Mouse (Mus musculus): ENCODE measurements around the gene Nelfb.

The Nelfb gene

DNA sequence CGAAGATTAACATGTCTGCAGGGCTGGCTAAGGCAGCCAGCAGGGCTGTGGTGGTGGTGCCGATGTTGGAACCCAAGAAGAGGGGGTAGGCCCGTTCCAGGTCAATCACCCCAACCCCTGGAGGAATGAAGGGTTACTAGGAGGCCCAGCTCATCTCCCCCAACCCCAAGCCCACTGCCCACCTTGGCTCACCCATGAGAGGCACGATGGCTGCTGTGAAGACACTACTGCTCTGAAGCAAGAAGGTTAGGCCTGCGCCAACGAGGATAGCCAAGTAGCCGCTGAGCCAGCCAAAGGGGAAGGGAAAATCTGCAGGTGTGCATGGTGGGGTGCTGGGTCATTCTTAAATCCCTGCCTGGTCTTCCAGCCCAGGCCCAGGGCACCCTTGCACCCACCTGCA lies 19.3 kb upstream of the Nelfb start:
- no peak for DNase-seq (ENCODE audit: low spot score in 2 of 2)

DNA sequence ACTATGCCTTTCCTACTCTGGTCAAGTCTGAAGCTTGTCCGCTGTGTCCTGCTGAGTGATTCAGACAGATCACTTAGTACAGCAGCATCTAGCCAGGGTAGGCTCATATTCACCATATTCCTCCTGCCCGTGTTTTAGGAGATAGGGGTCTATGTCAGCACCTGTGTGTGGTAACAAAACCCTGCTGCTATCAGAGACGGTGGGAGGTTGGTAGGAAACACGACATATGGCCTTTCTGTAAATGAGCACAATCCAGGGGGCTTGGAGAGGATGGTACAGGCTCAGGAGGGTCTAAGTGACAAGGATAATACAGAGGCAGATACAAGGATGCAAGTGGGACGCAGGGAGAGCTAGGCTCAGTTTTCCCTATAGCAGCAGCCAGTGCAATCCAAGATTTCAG lies 18.3 kb upstream of the Nelfb start:
- no peak for DNase-seq (ENCODE audit: low spot score in 2 of 2)

DNA sequence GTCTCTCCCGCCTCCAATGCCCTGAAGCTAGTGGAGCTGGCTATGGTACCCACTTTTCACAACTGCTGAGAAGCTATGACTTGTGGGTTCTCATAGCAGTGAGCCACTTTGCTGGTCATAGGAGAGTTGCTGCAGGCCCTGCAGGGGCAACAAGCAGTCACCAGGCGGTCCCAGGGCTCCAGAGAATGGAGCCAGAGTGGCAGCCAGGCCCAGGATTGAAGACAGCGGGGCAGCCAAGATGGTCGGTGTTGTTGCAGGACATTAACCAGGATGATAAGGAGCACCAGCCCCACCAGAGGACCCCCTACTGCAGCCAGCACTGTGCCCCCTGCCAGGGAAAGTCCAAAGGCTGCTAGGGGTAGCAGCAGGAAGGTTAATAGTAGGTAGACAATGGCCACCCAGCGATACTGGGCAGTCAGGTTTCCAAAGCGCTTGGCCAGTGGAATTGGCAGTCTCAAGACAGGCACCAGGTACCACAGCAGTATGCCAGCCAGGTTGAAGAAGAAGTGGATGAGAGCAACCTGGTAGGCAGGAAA lies 17.8 kb upstream of the Nelfb start:
- peak in 1 of 2 experiments; percentile 12 for DNase-seq (ENCODE audit: low spot score in 2 of 2)

DNA sequence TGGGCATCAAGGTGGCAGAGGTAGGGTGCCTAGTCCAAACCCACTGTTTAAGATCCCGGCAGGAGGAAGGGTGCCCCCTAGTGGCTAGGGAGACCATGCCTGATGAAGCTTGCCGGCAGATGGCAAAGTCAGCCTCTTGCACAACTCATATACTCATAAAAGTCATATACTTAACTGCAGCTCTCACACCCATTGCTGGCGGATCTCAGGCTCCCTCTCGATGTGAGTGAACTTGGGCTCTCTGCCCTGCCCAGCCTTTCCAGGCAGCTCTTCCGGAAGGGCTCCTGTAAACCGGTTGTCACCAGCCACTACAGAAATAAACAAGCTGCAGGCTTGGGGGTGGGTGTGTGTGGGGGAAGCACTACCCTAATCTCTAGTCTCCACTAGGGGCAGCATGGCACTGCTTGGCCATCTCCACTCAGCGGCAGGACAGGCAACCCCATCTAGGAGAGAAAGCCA lies 17.2 kb upstream of the Nelfb start:
- DNase-seq (ENCODE audit: low spot score in 2 of 2), result peak; percentile 78 to 93

DNA sequence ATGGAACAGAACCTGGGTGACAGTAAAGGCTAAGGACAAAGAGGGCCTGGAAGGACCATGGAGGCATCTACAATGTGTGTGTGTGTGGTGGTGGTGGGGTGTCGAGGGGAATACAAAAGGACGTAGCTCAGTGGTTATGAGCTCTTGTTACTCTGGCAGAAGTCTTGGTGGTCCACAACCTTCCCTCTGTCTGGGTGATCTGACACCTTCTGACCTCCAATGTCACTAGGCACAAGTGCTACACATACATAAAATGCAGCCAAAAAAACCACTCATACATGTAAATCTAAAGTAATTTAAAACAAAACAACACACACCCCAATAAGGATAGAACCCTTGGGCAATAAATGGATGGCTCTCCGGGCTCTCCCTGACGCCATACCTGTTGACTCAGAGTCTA lies 16.1 kb upstream of the Nelfb start:
- DNase-seq (ENCODE audit: low spot score in 2 of 2), result no peak

DNA sequence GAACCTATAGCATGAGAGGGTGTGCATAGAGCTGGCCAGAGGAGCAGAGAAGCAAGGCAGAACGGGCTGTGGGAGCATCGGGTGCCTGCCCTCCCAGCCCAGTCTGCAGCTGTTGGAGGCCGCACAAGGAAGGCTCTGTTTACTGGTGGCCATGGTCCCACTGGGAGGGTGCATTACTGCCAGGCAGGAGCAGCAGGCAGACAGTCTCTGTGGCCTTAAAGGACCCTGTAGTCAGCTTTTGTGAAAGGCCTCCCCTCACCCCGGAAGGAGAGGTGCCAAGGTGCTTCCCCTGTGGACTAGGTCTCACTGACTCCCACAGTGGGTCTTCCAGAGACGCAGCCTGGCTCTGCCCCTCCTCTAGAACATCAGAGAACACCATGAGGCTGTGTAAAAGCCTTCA lies 15.6 kb upstream of the Nelfb start:
- no peak for DNase-seq (ENCODE audit: low spot score in 2 of 2)

DNA sequence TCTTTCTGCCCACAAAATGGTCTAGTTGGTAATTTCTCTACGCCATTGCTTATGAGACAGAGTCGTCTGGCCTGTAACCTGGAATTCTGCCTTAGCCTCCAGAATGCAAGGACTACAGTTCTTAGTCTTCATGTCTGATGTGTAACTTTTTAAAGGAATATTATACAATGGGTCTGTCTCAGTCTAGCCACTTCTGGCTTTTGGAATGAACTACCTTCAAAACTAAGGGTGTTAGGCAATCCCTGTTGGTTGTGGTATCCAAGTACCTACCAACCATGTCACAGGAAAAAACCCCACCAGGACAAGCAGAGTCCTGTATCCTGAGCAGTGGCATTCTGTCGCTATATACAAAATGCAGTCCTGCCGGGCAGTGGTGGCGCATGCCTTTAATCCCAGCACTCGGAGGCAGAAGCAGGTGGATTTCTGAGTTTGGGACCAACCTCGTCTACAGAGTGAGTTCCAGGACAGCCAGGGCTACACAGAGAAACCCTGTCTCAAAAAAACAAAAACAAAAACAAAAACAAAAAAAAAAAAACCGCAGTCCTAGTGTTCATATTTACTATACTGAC lies 14.6 kb upstream of the Nelfb start:
- no peak for DNase-seq (ENCODE audit: low spot score in 2 of 2)

DNA sequence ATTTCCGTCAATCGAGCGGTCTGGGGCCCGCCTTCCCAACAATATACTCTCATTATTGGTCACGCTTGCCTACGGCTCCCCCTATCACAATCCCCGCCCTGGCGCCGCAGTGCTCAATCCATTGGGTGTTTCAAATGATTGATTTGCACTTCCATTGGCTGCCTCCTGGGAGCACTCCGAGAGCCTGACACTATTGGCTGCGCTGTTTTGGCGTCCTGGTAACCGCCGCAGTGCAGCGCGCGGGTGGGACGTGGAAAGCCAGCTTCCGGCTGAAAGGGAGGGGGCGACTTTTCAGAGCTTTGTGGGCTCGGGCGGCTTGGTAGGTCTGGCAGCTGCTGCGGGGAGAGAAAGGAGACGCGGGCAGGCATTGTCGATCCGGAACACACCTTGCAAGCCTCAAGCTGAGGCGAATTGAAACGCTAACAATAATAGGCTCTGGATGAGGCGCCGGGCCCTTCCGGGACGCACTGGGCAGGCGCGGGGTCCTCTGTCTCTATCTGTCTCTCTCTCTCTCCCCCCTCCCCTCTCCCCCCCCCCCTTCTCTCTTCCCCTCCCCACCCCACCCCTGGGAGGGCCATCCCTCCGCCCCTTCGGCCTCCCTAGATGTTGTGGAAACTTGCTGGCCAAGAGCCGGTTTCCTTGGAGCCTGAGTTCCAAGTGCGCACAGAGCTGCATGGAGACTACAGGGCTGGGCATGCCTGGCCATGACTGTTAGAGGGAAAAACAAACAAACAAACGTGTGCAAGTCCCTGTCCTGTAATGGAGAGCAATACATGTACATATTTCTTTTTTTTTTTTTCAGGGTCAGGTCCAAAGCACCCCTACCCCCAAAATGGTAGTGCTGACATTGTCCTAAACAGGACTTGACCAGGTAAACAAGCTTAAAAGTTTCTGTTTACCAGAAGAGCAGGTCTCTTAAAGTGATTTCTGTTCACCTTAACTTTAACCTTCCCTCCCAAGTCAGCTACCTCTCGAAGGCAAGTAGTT lies 13.8 kb upstream of the Nelfb start:
- DNase-seq (ENCODE audit: low spot score in 2 of 2), result peak; percentile 95 to 99

DNA sequence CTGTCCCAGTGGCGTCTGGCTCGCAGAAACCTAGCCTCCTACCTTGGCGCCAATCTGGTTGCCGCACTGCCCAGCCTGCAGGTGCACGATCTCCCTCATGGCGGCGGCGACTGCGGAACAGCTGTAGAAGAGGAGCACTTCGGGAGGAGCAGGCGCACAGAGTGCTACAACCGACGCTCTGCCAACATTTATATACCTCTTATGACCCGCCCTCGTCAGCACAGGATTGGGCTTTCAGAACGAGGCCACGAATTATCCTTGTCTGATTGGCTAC lies 13.1 kb upstream of the Nelfb start, which contains the start of gene Tubb4b:
Gene Tubb4b, minus strand, starts transcription at position 211 of the 274 bp plus-strand sequence.
- DNase-seq (ENCODE audit: low spot score in 2 of 2), result no peak

DNA sequence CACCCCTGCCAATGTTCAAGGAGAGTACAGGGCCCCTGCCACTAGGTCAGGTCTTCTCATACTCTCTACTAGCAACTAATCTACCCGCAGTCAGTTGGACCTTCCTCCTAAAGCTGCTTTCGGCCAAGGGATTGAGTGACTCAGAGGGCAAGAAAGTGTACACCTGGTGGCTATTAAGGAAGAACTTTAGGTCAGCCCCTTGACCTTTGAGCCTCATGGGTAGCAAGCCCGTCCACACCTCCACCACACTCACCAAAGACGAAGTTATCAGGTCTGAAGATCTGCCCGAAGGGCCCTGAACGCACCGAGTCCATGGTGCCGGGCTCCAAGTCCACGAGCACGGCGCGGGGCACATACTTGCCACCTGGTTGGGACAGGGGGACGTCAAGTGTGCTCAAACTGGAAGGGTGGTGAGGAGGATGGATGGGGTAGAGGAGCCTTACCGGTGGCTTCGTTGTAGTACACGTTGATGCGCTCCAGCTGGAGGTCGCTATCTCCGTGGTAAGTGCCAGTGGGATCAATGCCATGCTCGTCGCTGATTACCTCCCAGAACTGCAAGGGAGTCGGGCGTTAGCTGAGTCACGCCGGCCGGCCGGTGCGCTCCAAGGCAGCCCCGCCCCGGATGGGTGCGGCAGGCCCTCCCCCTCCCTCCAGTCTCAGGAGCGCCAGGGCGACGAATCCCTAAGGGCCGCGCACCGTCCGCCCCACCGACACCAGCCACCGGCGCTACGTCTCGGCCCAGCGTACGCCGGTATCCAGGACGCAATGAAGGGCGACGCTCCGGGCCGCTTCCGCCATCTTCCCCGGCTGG lies 12.6 kb upstream of the Nelfb start:
- DNase-seq (ENCODE audit: low spot score in 2 of 2), result peak; percentile 76 to 78

DNA sequence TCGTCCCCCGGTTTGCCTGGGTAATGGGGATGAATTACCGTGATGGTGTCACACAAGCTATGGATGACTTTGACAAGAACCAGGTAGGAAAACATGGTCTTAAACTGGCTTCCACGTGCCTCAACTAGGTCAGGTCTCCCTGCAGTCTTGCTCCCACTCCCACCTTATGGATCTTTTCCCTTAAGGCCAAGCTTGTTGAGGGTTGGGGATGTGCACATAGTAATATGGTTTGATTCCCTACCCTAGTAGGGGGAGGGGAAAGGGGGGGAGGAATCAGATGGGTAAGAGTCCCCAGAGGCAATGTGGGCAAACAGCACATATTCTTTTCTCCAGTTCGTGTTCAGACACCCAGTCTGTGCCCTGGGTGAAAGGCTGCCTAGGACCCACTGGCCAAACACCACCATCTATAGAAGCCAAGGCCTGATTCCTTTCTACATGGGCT lies 10.1 kb upstream of the Nelfb start:
- no peak for DNase-seq (ENCODE audit: low spot score in 2 of 2)

DNA sequence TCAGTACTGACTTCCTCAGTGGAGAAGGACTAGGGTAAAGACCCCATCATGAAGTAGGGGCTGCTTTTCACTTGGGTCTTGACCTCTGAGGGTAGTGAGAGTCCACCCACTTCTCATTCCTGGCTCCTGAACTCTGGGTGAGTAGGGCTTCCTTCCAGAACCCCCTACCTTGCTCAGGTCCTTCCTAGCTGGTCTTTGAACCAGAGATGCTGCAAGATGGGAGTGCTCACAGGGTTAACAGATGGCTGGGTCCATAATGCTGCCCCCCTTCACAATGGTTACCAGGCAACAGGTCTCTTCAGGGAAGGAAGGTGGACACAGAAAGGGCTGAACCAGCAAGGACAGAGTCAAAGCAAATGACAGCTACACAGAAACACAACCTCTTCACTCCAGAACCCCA lies 7.2 kb upstream of the Nelfb start, which contains the start of gene Fam166a:
Gene Fam166a, plus strand, starts transcription at position 301 of the 400 bp plus-strand sequence.
- DNase-seq (ENCODE audit: low spot score in 2 of 2), result no peak

DNA sequence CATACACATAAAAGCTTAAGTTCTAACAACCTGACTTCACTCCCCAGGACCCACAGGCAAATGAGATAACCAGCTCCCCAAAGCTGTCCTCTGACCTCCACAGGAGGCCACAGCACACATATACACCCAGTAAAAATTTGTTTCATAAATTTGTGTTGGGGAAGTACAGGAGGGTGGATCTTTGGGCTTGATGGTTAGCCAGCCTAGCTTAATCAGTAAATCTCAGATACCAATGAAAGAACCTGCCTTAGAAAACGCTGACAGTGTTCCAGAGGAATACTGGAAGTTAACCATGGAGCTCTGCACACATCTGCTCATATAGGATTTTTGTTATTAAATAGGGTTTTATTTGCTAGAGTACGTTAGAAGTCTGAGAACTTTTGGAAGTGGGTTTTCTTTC lies 6.4 kb upstream of the Nelfb start:
- DNase-seq (ENCODE audit: low spot score in 2 of 2), result no peak

DNA sequence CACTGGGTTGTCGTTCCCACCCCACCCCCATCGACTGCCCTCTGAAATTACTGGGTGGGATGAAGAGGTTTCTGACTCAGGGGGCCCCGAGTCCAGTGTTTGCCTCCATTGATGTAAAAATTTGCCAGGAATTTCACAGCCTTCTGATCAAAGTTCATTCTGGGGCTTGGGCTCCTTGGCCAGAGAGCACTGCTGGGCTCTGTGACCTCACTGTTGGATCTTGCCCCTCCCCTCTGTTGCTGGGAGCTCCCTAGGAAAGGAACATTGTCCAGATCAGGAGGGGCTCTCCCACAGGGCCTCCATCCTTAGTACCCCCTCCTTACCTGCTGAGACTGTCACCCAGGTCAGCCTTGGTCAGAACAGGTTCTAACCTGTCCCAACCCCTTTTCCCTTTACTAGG lies 3.2 kb upstream of the Nelfb start, which contains the start of gene Stpg3:
Gene Stpg3, minus strand, starts transcription at position 194 of the 400 bp plus-strand sequence.
- no peak for DNase-seq (ENCODE audit: low spot score in 2 of 2)

DNA sequence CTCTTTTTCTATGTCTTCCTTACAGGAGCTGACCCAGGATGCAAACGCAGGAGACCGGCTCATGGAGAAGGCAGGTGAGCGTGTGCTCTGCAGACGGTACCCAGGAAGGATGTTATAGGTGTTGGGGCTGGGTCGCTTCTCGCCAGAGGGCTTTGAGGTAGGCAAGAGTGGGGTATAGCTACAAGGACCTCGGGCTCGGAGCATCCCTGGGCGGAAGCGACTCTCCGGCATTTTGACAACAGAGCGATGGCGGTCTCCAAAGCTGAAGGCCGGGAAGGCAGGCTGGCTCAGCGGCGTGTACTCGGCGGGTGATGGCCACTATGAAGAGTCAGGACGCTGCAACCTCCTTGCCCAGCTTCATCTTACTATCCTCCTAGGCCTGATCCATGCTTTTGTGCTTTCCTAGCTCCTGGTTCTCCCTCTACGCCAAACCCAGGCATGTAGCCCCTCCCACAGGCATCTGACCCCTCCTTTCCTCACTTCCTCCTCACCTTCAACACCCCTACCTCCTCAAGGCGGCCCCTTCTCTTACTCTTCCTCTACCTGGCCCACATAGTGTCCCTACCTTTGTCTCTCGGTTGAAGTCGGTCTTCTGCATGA lies 2.1 kb upstream of the Nelfb start:
- no peak for DNase-seq (ENCODE audit: low spot score in 2 of 2)

DNA sequence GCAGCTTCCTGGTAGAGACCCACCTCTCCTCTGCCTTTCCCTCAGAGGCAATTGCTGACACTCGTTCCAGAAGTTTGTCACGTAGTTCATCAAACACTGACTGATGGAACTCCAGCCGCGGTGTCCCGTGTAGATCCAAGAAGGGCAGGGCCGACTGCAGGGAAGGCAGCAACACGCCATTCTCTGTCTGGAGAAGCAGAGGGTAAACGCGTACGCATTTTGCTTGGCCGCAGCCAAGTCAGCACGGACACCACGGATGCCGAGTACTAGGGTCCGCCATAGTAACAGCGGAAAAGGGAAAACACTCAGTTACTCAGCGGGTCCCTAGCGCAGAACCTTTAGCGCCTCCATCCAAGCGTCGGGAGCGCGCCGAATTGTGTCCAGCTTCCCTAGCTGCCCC lies 603 bp downstream of the Nelfb start:
- no peak for DNase-seq (ENCODE audit: low spot score in 2 of 2)

DNA sequence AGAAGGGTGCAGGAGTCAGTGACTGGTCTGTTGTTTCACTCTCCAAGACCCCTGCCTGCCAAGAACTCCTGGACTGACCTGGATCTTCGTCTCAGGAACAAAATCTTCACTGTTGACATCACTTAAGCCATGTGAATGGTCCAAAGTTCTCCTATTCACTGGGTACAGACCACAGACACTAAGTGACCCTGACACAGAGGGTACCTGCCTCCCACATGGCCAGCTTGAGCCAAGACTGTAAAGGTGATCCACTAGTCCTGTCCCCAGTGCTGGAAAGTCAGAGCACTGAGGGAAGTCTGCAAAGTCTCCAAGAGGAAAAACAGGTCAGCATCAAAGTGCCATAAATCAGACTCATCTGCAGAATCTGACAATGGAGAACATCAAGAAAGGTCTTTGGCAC lies 3.7 kb downstream of the Nelfb start:
- no peak for DNase-seq (ENCODE audit: low spot score in 2 of 2)

DNA sequence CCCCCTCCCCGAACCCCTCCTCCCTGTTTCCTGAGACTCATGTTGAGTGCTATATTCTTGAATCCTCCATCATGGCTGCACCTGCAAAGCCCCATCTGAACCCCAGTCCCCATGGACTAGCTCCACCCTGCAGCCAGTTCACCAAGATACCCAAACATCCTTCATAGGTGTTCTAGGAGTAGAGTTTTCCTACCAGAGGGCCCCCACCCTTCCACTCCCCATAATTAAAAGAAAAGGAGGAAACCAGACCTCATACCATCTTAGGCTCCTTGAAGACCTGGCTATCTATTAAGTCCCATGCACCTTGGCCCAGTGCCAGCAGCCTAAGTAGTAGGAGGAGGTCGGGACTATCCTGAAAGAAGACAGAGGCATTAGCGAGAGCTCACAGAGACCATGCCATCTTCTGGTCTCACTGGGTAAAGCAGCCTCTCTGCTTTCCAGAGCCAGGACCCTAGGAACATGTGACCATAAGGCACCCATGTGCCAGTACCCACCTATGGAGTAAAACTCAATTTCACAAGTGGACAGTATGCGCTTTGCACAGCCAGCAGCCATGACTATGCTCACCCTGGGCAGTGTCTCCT lies 7.6 kb downstream of the Nelfb start:
- DNase-seq (ENCODE audit: low spot score in 2 of 2), result no peak

DNA sequence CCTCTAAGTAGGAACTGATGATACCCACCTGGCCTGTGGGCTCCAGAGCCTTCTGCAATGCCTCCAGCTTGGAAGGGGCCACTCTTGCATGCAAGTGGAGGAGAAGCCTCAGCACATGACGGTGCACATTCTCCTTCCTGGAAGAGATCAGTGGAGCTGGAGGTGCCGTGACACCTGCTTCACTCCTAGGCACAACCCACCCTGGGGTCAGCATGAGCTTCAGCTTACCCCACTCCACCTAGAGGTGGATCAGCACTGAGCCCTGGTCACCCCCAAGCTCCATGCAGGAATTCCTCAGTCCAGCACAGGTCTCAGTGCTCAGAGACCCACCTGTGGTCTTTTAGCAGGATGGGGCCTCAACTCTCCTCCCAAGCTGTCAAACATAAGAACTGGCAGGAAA lies 10.7 kb downstream of the Nelfb start:
- DNase-seq (ENCODE audit: low spot score in 2 of 2), result no peak

DNA sequence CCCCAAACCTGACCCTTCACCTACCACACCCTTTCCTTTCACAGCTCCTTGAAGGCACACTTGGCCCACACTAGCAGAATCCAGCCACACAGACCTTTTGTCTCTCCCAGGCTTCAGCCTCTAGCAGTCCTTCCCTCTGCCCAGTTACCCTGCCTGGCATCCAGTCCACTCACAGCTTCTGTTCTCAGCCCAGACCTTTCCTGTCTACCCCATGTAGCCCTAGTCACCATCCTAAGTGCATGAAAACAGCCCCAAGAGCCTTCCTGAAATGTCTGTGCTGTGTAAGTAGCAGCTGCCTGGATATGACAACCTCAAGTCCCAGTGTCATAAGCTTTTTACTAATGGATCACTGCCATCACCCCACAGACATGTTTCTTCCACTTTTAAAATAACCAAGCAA lies 13.3 kb downstream of the Nelfb start:
- no peak for DNase-seq (ENCODE audit: low spot score in 2 of 2)

DNA sequence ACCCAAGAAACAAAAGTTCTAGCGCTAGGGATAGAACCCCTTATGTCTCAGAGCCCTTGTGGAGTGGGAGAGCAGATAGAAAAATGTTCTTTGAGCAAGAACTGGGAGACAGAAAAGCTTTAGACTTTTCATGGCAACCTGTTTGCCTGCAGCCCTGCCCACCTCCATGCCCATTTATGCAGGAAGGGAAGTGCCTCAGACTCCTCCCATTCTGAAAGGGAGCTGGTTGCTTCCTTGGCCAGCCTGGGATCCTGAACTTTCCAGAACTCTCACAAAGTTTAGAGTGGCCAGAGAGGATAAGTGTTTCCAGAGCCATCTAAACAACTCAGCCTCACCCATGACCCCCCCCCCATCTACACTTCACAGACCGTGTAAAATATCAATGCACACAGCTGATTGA lies 14.1 kb downstream of the Nelfb start:
- no peak for DNase-seq (ENCODE audit: low spot score in 2 of 2)
